Mouse (Mus musculus): ENCODE results near the gene Ncf1. TPM values are rescaled to one million over a fixed set of nuclear protein-coding genes. Genes with fewer than 3 reads are reported as not detected.

The Ncf1 gene
- polyA plus RNA-seq, 1 experiment from 2014 or later, result 4.5 TPM

- Histone ChIP-seq H3K4me1 (ENCODE audit: control insufficient read depth, insufficient read depth, low read length) (peaks cover 11% of the 10 kb centered on the region; the same call in 1 of the 2 replicates), H3K27me3 (ENCODE audit: control insufficient read depth, insufficient read depth, low read length) (no peaks in the 10 kb centered on the region), H3K4me3 (ENCODE audit: low read depth, low read length) (no peak overlapping the region), H3K4me2 (replicated peaks; ENCODE audit: low read depth, low read length) (no peak overlapping the region), H3K9ac (replicated peaks; ENCODE audit: low read depth, low read length) (no peak overlapping the region), H3K27ac (ENCODE audit: low read length) (no peak overlapping the region), H3K9me3 (ENCODE audit: control insufficient read depth, low read depth, low read length) (no peaks in the 10 kb centered on the region), H3K36me3 (ENCODE audit: control insufficient read depth, insufficient read depth, low read length) (peaks cover 4% of the 10 kb centered on the region; the same call in 1 of the 2 replicates)
- ATAC-seq (ENCODE audit: insufficient number of reproducible peaks, insufficient read depth, low FRiP score, low read depth), result no peak
- 72% methylated on average over 7 of the region's 7 CpGs for WGBS
These were observed 11.5 kb downstream of the Ncf1 start for GRCm38 (mm10) chr5:134217900-134218299.

- no peak for ATAC-seq (ENCODE audit: insufficient number of reproducible peaks, insufficient read depth, low FRiP score, low read depth)
- Histone ChIP-seq H3K9me3 (ENCODE audit: control insufficient read depth, low read depth, low read length) (no peaks in the 10 kb centered on the region), H3K9ac (replicated peaks; ENCODE audit: low read depth, low read length) (no peak overlapping the region), H3K36me3 (ENCODE audit: control insufficient read depth, insufficient read depth, low read length) (peaks cover 4% of the 10 kb centered on the region; the same call in 1 of the 2 replicates), H3K27me3 (ENCODE audit: control insufficient read depth, insufficient read depth, low read length) (no peaks in the 10 kb centered on the region), H3K4me1 (ENCODE audit: control insufficient read depth, insufficient read depth, low read length) (peaks cover 9% of the 10 kb centered on the region; the same call in 1 of the 2 replicates), H3K4me2 (replicated peaks; ENCODE audit: low read depth, low read length) (no peak overlapping the region), H3K27ac (ENCODE audit: low read length) (no peak overlapping the region), H3K4me3 (ENCODE audit: low read depth, low read length) (no peak overlapping the region)
- WGBS, result 54% methylated on average over 12 of the region's 12 CpGs
These were observed 15.2 kb downstream of the Ncf1 start for GRCm38 (mm10) chr5:134214021-134214806.

- Histone ChIP-seq H3K9me3 (ENCODE audit: control insufficient read depth, low read depth, low read length) (no peaks in the 10 kb centered on the region), H3K4me2 (replicated peaks; ENCODE audit: low read depth, low read length) (no peak overlapping the region), H3K27ac (ENCODE audit: low read length) (no peak overlapping the region), H3K27me3 (ENCODE audit: control insufficient read depth, insufficient read depth, low read length) (no peaks in the 10 kb centered on the region), H3K4me1 (ENCODE audit: control insufficient read depth, insufficient read depth, low read length) (peaks cover 11% of the 10 kb centered on the region; the same call in 1 of the 2 replicates), H3K9ac (replicated peaks; ENCODE audit: low read depth, low read length) (no peak overlapping the region), H3K4me3 (ENCODE audit: low read depth, low read length) (no peak overlapping the region), H3K36me3 (ENCODE audit: control insufficient read depth, insufficient read depth, low read length) (peaks cover 4% of the 10 kb centered on the region; the same call in 1 of the 2 replicates)
- 12% methylated on average over 11 of the region's 11 CpGs for WGBS
- ATAC-seq (ENCODE audit: insufficient number of reproducible peaks, insufficient read depth, low FRiP score, low read depth), result peak; percentile 51; the same call in 1 of the 2 replicates
These were observed 19.4 kb downstream of the Ncf1 start for GRCm38 (mm10) chr5:134209931-134210554.

- ATAC-seq (ENCODE audit: insufficient number of reproducible peaks, insufficient read depth, low FRiP score, low read depth), result no peak
- no peaks in the 10 kb centered on the region for H3K36me3 ChIP-seq (ENCODE audit: control insufficient read depth, insufficient read depth, low read length)
- no peak overlapping the region for H3K4me3 ChIP-seq (ENCODE audit: low read depth, low read length)
- H3K9me3 ChIP-seq (ENCODE audit: control insufficient read depth, low read depth, low read length), result no peaks in the 10 kb centered on the region
- H3K9ac ChIP-seq (replicated peaks; ENCODE audit: low read depth, low read length), result no peak overlapping the region
- no peaks in the 10 kb centered on the region for H3K27me3 ChIP-seq (ENCODE audit: control insufficient read depth, insufficient read depth, low read length)
- WGBS, result 81% methylated on average over 10 of the region's 10 CpGs
- no peak overlapping the region for H3K27ac ChIP-seq (ENCODE audit: low read length)
- no peak overlapping the region for H3K4me2 ChIP-seq (replicated peaks; ENCODE audit: low read depth, low read length)
- peaks cover 11% of the 10 kb centered on the region; the same call in 1 of the 2 replicates for H3K4me1 ChIP-seq (ENCODE audit: control insufficient read depth, insufficient read depth, low read length)
These were observed 22.7 kb downstream of the Ncf1 start for GRCm38 (mm10) chr5:134206721-134207120.

- no peaks in the 10 kb centered on the region for H3K9me3 ChIP-seq (ENCODE audit: control insufficient read depth, low read depth, low read length)
- no peak overlapping the region for H3K27ac ChIP-seq (ENCODE audit: low read length)
- 84% methylated on average over 8 of the region's 8 CpGs for WGBS
- H3K4me2 ChIP-seq (replicated peaks; ENCODE audit: low read depth, low read length), result no peak overlapping the region
- ATAC-seq (ENCODE audit: insufficient number of reproducible peaks, insufficient read depth, low FRiP score, low read depth), result no peak
- H3K4me3 ChIP-seq (ENCODE audit: low read depth, low read length), result no peak overlapping the region
- H3K4me1 ChIP-seq (ENCODE audit: control insufficient read depth, insufficient read depth, low read length), result no peaks in the 10 kb centered on the region
- no peak overlapping the region for H3K9ac ChIP-seq (replicated peaks; ENCODE audit: low read depth, low read length)
- peaks cover 8% of the 10 kb centered on the region; the same call in 1 of the 2 replicates for H3K36me3 ChIP-seq (ENCODE audit: control insufficient read depth, insufficient read depth, low read length)
- H3K27me3 ChIP-seq (ENCODE audit: control insufficient read depth, insufficient read depth, low read length), result no peaks in the 10 kb centered on the region
These were observed 35.8 kb downstream of the Ncf1 start for GRCm38 (mm10) chr5:134193664-134194063.

GRCm38 (mm10) chr5:134188571-134188970 is 40.9 kb downstream of the Ncf1 start:
- H3K36me3 ChIP-seq (ENCODE audit: control insufficient read depth, insufficient read depth, low read length), result no peaks in the 10 kb centered on the region
- H3K9ac ChIP-seq (replicated peaks; ENCODE audit: low read depth, low read length), result no peak overlapping the region
- no peak overlapping the region for H3K27ac ChIP-seq (ENCODE audit: low read length)
- H3K27me3 ChIP-seq (ENCODE audit: control insufficient read depth, insufficient read depth, low read length), result no peaks in the 10 kb centered on the region
- H3K4me2 ChIP-seq (replicated peaks; ENCODE audit: low read depth, low read length), result no peak overlapping the region
- H3K9me3 ChIP-seq (ENCODE audit: control insufficient read depth, low read depth, low read length), result no peaks in the 10 kb centered on the region
- 85% methylated on average over 7 of the region's 7 CpGs for WGBS
- H3K4me1 ChIP-seq (ENCODE audit: control insufficient read depth, insufficient read depth, low read length), result peaks cover under 1% of the 10 kb centered on the region
- no peak overlapping the region for H3K4me3 ChIP-seq (ENCODE audit: low read depth, low read length)
- ATAC-seq (ENCODE audit: insufficient number of reproducible peaks, insufficient read depth, low FRiP score, low read depth), result no peak

GRCm38 (mm10) chr5:134186961-134187731 is 42.3 kb downstream of the Ncf1 start:
- 66% methylated on average over 4 of the region's 4 CpGs for WGBS

GRCm38 (mm10) chr5:134186059-134186458 is 43.4 kb downstream of the Ncf1 start:
- WGBS, result 82% methylated on average over 3 of the region's 3 CpGs
- no peak for ATAC-seq (ENCODE audit: insufficient number of reproducible peaks, insufficient read depth, low FRiP score, low read depth)
- H3K9ac ChIP-seq (replicated peaks; ENCODE audit: low read depth, low read length), result no peak overlapping the region

More at GRCm38 (mm10) chr5:134186961-134187731, 42.3 kb downstream of the Ncf1 start:
- peaks cover 11% of the 10 kb centered on the region for H3K4me1 ChIP-seq (ENCODE audit: control insufficient read depth, insufficient read depth, low read length)
- no peak overlapping the region for H3K9ac ChIP-seq (replicated peaks; ENCODE audit: low read depth, low read length)
- H3K27ac ChIP-seq (ENCODE audit: low read length), result no peak overlapping the region
- no peaks in the 10 kb centered on the region for H3K36me3 ChIP-seq (ENCODE audit: control insufficient read depth, insufficient read depth, low read length)
- no peaks in the 10 kb centered on the region for H3K27me3 ChIP-seq (ENCODE audit: control insufficient read depth, insufficient read depth, low read length)
- no peak overlapping the region for H3K4me3 ChIP-seq (ENCODE audit: low read depth, low read length)
- no peaks in the 10 kb centered on the region for H3K9me3 ChIP-seq (ENCODE audit: control insufficient read depth, low read depth, low read length)
- no peak for ATAC-seq (ENCODE audit: insufficient number of reproducible peaks, insufficient read depth, low FRiP score, low read depth)
- H3K4me2 ChIP-seq (replicated peaks; ENCODE audit: low read depth, low read length), result no peak overlapping the region

More at GRCm38 (mm10) chr5:134186059-134186458, 43.4 kb downstream of the Ncf1 start:
- Histone ChIP-seq H3K4me3 (ENCODE audit: low read depth, low read length) (no peak overlapping the region), H3K9me3 (ENCODE audit: control insufficient read depth, low read depth, low read length) (no peaks in the 10 kb centered on the region), H3K27me3 (ENCODE audit: control insufficient read depth, insufficient read depth, low read length) (no peaks in the 10 kb centered on the region), H3K4me2 (replicated peaks; ENCODE audit: low read depth, low read length) (no peak overlapping the region), H3K27ac (ENCODE audit: low read length) (no peak overlapping the region), H3K36me3 (ENCODE audit: control insufficient read depth, insufficient read depth, low read length) (no peaks in the 10 kb centered on the region), H3K4me1 (ENCODE audit: control insufficient read depth, insufficient read depth, low read length) (peaks cover 13% of the 10 kb centered on the region)

All from stomach, embryonic 14.5 days (tissue).